Mouse (Mus musculus): Measurements from ENCODE around the gene Cntnap4. TPM values are rescaled to one million over a fixed set of nuclear protein-coding genes. Genes with fewer than 3 reads are reported as not detected.

Gene Cntnap4
- total RNA-seq (2021): not detected
- long read RNA-seq, experiment 1: 0 reads
- long read RNA-seq, experiment 2: 0 reads

GRCm38 (mm10) chr8:112569471-112570141 is at the start of gene Cntnap4:
Cntnap4 (plus strand) TSS chr8:112570043.
- intact Hi-C loops (cut with DNase I): no loop called here
- DNase-seq: no peak

- intact Hi-C loops (cut with DNase I): no loop called here
- DNase-seq: no peak
Measured at GRCm38 (mm10) chr8:112557376-112557775, 12.5 kb upstream of the Cntnap4 start.

- DNase-seq: no peak
- intact Hi-C loops (cut with DNase I): no loop called here
Measured at GRCm38 (mm10) chr8:112570541-112570940, 698 bp downstream of the Cntnap4 start.

GRCm38 (mm10) chr8:112571337-112571904 is 1.6 kb downstream of the Cntnap4 start:
- intact Hi-C loops (cut with DNase I): no loop called here

GRCm38 (mm10) chr8:112581473-112581872 is 11.6 kb downstream of the Cntnap4 start:
- no peak for DNase-seq
- intact Hi-C loops (cut with DNase I): no loop called here

More at GRCm38 (mm10) chr8:112571337-112571904, 1.6 kb downstream of the Cntnap4 start:
- DNase-seq: peak in 1 of 2 experiments; percentile 9

GRCm38 (mm10) chr8:112583440-112583839 is 13.6 kb downstream of the Cntnap4 start:
- DNase-seq: no peak
- intact Hi-C loops (cut with DNase I): no loop called here

- intact Hi-C loops (cut with DNase I): no loop called here
- DNase-seq: no peak
Measured at GRCm38 (mm10) chr8:112588357-112589051, 18.7 kb downstream of the Cntnap4 start.

GRCm38 (mm10) chr8:112589052-112589389 is 19.2 kb downstream of the Cntnap4 start:
- DNase-seq: no peak
- intact Hi-C loops (cut with DNase I): no loop called here

GRCm38 (mm10) chr8:112596023-112596776 is 26.4 kb downstream of the Cntnap4 start:
- no peak for DNase-seq
- intact Hi-C loops (cut with DNase I): no loop called here

- intact Hi-C loops (cut with DNase I): no loop called here
- DNase-seq: no peak
Measured at GRCm38 (mm10) chr8:112599975-112600374, 30.1 kb downstream of the Cntnap4 start.

GRCm38 (mm10) chr8:112601150-112601549 is 31.3 kb downstream of the Cntnap4 start:
- intact Hi-C loops (cut with DNase I): no loop called here
- DNase-seq: no peak

- intact Hi-C loops (cut with DNase I): no loop called here
- no peak for DNase-seq
Measured at GRCm38 (mm10) chr8:112610121-112610520, 40.3 kb downstream of the Cntnap4 start.

- DNase-seq: no peak
- intact Hi-C loops (cut with DNase I): no loop called here
Measured at GRCm38 (mm10) chr8:112628791-112629190, 58.9 kb downstream of the Cntnap4 start.

GRCm38 (mm10) chr8:112652657-112653056 is 82.8 kb downstream of the Cntnap4 start:
- no peak for DNase-seq
- intact Hi-C loops (cut with DNase I): no loop called here

GRCm38 (mm10) chr8:112653276-112653675 is 83.4 kb downstream of the Cntnap4 start:
- intact Hi-C loops (cut with DNase I): no loop called here
- no peak for DNase-seq

GRCm38 (mm10) chr8:112653994-112654393 is 84.2 kb downstream of the Cntnap4 start:
- DNase-seq: no peak
- intact Hi-C loops (cut with DNase I): no loop called here

GRCm38 (mm10) chr8:112664067-112664466 is 94.2 kb downstream of the Cntnap4 start:
- intact Hi-C loops (cut with DNase I): no loop called here
- no peak for DNase-seq

- intact Hi-C loops (cut with DNase I): no loop called here
- no peak for DNase-seq
Measured at GRCm38 (mm10) chr8:112674671-112675070, 104.8 kb downstream of the Cntnap4 start.

- intact Hi-C loops (cut with DNase I): no loop called here
- no peak for DNase-seq
Measured at GRCm38 (mm10) chr8:112681757-112682156, 111.9 kb downstream of the Cntnap4 start.

- intact Hi-C loops (cut with DNase I): no loop called here
- no peak for DNase-seq
Measured at GRCm38 (mm10) chr8:112695708-112696107, 125.9 kb downstream of the Cntnap4 start.

GRCm38 (mm10) chr8:112698141-112698540 is 128.3 kb downstream of the Cntnap4 start:
- intact Hi-C loops (cut with DNase I): no loop called here
- DNase-seq: no peak
